Mouse (Mus musculus): ENCODE measurements at regions not wholly inside any gene's neighbourhood (a gene's known extent, or its start where the extent isn't known, plus 50 kb on each side); places are given as distances from the start of the nearest gene placed in this dataset.

DNA sequence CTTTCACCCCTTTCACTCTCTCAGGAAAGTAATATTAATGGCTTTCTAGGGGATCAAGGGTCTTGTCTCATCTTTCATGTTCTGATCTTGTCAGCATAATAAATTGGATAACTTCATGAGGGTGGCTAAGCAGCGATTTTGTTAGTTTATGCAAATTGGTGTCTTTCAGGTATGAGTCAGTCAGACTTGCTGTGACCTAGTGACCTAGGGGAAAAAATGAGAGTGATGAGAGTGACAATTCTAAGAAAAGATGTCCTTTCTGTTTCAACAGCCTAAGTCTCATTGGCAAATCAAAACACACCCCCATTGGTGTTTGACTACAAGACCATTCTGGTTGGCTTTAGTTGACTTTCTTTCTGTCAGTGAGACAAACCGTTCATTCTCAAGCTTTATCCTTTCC, 68.0 kb upstream of the Actbl2 start:
- DNase-seq: no peak

DNA sequence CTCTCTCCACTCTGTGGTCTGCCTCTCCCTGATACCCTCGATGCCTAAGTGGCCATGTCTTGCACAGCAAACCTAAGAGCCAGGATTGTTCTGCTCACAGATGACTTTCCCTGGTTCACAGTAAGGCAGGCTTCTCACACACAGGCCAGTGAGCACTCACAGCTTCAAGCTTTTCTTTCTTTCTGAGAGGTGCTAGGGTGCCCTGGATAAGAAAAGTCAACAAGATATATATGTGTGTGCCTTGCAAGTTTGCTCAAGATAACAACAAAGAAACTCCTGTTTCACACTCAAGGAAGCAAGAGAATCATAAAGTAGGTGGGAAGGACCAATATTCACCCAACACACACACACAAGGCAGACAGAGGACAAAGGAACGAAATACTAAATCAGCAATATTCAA, 60.9 kb upstream of the Actbl2 start:
- DNase-seq: no peak

DNA sequence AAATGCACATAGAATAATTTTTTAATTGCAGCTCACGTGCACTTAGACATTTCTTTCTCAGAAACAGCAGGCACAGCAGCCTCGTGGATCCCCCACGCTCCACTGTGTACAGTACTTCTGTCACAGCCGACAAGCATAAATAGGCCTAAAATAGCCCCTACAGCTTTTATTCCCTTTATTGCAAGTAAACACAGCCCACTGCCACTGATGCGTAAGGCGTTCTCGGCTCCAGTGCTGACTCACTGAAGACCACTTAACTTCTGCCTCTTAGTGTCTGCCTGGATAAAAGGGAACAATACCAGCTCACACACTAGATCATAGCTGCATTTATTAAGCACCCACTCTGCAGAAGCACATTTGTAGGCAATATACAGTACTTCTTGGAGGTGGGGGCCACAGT, 60.5 kb upstream of the Actbl2 start:
- DNase-seq: peak; percentile 60

DNA sequence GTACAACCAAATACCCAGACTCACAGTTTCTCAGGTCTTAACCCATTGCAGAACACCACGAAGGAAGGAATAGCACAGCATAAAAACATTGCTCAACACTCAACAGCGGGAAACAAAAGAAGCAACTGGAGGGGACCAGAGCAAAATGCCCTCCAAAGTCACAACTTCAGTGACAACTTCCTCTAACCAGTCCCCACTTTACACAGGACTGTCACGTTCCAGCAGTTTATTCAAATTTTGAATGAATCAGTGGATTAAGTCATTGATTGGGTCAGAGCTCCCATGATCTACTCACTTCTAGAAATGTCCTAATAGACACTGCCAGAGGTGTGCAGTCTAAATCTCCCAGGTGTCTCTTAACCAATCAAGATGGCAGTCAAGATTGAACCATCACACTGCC, 53.3 kb upstream of the Actbl2 start:
- DNase-seq: no peak

DNA sequence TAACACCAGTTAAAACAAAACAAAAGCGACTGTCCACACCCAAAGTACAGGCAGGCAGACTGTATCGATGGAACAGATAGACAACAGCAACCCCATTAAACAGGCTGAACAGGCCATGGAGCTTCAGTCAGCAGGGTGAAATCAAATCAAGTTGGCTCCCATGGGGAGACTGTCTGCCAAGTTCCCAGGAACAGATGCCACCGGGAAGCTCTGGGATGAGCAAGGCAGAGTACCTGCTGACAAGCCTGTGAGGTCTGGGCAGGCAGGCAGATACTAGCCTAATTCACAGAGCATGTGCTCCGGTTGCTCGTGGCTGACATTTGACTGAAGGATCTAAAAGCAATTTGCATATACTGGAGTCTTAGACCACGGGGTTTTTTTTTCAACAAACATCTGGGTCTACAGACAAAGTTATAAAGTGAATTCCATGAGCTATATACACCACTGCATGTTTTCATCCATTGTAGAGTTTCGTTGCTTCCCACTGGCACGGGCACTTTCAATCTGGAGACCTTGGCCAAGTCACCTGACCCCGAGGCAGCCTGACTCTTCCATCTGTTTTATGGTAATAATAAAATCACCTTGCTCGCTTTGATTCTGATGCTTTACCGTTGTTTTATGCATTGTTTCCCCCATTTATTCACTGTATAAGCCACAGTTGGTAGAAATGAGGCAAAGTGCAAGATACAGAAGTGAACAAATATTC, 50.1 kb upstream of the Actbl2 start:
- peak; percentile 83 for DNase-seq
